Mouse (Mus musculus): ENCODE results near the gene Uimc1.

The Uimc1 gene

DNA sequence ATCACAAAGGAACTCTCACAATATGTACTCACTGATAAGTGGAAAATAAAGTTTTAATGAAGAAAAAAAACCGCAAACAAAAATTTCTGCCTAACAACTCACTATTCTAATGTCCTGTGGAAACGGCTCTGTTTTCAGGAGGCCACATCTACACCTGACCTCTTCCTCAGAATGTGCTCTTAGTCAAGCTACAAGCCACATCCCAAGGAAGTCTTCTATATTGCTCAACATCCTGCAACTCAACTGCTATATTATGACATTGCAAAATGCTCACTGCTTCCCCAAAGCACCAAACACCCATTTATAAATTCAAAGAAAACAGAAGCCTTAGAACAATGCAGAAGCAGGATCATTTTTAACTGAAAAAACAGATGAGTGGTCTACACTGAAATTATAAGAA is 60.1 kb downstream of the Uimc1 start:
- DNase-seq: no peak

DNA sequence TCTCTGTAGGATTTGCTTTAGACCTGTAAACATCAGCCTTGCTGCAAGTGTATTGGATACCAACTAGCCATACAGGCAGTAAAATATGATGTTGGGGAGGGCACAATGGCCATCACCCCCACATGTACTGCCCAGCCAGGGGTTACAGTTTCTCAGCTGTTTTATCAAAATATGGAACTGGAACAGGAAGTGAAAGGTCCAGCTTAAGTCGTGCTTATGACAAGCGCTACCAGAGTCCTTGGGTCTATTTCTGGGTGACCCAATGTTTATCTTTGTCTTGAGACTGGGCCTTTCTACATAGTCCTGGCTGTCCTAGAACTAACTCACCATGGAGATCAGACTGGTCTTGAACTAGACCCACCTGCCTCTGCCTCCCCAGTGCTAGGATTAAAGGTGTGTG is 75.9 kb downstream of the Uimc1 start:
- DNase-seq: no peak

- peak; percentile 17 for DNase-seq
Observed at GRCm38 (mm10) chr13:55022715-55023114, 77.4 kb downstream of the Uimc1 start.

- no peak for DNase-seq
Observed at GRCm38 (mm10) chr13:55022256-55022655, 77.8 kb downstream of the Uimc1 start.

DNA sequence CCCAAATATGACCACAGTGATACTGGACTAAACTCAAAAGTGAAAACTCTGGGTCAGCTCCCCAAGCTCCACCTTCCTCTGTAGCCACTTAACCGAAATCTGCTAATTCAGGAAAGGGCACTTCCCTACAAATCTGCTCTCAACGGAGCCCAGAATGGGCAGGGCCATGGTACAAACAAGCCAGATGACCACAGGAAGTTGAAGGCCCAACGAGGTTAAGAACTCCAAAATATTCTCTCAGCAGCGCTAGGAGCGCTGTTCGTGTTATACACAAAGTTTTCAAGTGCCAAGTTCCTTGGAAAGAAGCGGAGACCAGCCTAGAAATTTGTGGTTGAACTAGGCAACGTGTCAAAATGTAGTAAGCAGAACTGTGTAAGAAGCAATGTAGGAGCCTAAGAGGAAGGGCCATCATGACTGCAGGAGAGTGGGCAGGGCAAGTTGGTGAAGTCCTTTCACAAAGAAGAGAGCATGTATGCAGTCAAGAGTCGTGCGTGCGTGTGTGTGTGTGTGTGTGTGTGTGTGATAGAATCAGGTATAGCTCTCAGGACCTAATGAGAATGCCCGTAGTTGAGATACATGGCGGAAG is 78.8 kb downstream of the Uimc1 start, which contains the start of gene Hk3:
Gene Hk3 (minus strand): TSS at position 192 of the 586 bp plus-strand sequence.
- DNase-seq: no peak

DNA sequence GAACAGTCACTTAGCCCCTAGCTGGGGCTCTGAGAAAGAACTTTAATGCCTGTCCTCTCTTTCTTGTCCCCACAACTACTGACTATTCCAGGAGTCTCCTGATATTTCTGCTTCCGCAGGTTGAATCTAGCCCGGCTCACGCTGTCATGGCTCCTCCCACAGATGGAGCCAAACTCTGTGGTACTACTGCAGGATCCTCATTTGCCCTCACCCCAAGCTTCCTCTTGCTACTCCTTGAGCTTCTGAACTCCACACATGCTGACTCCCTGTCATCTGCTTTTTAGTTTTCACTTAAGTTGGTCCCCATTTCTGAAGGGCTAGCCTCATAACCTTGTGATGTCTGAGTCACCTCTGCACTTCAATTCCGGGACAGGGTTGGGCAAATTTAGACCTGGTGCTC is 80.0 kb downstream of the Uimc1 start:
- DNase-seq: no peak

GRCm38 (mm10) chr13:55019181-55019580 is 80.9 kb downstream of the Uimc1 start:
- DNase-seq: no peak

- no peak for DNase-seq
Observed at GRCm38 (mm10) chr13:55018700-55019099, 81.4 kb downstream of the Uimc1 start.

DNA sequence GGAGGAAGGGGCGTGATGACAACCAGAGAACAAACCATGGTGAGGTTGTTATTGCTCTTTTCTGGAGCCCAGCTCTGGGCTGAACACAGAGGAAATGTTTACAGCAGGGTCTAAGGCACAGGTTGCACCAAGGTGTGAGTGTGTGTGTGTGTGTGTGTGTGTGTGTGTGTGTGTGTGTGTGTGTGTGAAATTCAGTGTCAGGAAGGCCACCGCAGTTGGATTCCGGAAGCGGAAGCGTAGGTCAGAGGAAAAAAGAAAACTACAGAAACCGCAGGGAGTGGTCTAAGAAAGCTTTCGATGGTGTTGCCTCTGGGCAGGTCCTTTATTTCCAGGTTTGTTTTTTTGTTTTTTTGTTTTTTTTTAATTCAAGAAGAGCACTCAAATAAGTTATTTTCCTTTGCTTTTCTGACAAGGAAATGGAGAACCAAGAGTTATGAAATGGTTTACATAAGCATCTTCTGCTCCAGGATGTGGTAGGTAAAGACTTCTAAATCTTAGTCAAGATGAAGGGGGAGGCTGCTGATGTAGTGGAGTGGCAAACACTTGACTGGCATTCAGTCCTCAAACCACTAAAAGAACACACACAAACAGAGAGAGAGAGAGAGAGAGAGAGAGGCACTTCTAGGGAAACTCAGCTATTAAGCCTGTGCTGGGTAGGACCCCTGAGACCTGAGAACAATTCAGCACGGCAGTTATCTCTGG is 82.1 kb downstream of the Uimc1 start:
- no peak for DNase-seq

DNA sequence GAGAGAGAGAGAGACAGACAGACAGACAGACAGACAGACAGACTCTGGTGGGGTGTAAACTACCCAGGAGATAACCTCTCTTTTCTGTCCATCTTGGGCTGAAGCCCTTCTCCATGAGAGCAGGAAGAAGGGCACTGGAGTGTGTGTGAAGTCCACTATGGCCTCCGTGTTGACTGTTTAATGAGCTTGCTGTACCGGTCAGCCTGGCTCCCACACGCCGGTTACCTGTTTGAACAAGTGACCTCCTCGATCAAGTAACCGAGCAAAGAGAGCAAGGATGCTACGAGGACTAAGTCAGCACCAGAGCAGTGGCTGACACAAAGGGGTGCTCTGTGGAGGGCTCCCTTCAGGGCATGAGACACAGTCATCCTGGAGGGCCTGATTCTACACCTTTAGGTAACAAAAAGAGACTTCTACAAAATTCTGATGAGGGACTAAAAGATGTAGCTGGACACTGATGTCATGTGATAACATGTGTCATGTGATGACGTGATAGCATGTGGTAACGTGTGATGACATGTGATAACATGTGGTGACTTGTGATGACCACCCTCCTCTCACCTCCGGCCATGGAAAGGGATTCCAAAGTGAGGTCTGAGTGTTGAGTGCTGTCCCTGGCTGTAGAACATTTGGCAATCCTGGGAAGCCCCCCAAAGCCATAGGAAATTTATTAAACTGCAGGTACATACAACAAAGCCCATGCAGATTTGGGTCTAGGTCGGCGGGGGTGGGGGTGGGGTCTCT is 82.8 kb downstream of the Uimc1 start:
- no peak for DNase-seq

DNA sequence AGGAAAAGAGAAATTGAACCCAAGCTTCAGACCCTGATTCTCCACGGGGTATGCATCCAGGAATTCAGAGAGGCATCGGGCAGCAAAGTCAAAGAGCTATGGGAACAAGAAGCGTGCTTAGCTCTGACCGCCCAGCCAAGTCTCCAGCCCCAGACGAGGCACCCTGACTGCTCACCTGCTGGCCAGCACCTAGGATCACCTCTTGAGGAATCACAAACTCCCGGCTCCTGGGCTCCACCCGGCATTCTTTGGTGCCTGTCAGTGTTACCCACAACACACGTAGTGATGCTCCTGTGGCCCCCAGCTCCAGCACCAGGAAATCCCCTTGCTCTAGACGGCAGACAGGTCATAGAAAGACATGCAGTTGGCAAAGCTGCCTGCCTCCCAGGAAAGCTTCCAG is 85.6 kb downstream of the Uimc1 start:
- DNase-seq: no peak

DNA sequence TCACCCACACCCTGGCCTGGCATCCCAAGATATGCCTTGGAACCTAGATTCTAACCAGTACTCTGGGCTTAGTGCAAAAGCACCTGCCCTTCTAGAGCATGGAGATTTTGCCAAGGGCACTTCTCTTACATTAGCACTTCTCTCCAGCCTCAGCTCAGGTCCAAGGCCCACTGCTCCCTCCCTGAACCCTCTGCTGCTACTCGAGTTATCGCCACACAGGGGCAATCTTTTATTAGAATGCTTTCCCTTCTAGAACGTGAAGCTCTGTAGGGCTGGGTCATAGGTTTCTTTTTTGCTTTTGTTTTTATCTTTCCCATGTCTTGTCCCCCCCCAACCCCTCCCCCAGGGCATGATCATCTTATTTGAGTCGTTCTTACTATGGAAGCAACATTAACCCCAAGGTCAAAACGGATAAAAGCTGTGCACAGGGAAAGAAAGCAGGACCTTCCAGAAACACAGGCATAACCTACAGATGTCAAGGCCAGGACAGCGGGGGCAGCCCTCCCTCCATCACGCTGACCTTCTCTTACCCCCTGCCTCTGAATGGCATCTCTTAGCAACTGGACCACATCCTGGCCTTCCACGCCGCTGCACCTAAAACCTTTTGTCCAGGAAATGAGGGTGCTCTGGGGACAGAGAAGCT is 86.3 kb downstream of the Uimc1 start:
- no peak for DNase-seq

GRCm38 (mm10) chr13:55011981-55012478 is 88.1 kb downstream of the Uimc1 start:
- DNase-seq: no peak

DNA sequence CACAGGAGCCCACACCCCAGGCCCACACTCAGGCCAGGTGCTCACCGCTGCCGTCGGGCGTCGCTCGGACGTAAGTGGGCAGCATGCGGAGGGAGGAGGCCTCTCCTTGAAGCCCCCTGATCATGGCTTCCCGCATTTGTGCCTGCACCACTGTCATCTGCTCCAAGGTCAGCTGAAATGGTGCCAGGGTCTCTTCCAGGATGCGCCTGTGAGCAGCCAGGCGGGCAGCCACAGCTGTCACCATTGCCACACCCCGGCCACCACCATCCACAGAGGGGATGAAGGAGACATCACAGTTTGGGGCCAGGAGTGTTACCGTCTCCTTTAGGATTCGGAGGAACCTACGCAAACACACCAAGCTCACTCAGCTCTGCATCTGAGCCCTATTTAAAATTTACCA is 89.0 kb downstream of the Uimc1 start:
- no peak for DNase-seq

- no peak for DNase-seq
Observed at GRCm38 (mm10) chr13:55008589-55008988, 91.5 kb downstream of the Uimc1 start.

- no peak for DNase-seq
Observed at GRCm38 (mm10) chr13:55006415-55006742, 93.7 kb downstream of the Uimc1 start.

GRCm38 (mm10) chr13:55005691-55006414 is 94.2 kb downstream of the Uimc1 start:
- no peak for DNase-seq

GRCm38 (mm10) chr13:55004646-55005045 is 95.5 kb downstream of the Uimc1 start:
- no peak for DNase-seq

DNA sequence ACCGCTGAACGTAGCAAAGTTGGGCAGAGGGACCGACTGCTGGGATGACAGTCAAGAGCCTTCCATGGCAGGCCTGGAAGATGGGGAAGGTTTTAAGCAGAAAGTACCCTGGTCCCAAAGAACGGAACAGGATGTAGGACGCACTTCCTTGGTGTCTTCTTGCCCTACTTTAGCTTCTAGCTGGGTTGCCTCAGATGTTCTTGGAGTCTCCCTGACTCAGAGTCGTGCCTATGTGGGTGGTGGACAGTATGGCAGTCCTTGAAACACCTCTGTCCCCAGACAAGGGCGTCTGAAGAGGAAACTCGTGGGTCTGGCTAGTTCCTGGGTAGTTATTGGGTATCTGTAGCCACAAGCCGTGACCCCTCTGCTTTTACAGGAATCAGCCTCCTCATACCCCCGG is 98.0 kb downstream of the Uimc1 start:
- no peak for DNase-seq

- no peak for DNase-seq
Observed at GRCm38 (mm10) chr13:55000433-55000832, 99.7 kb downstream of the Uimc1 start.

- DNase-seq: no peak
Observed at GRCm38 (mm10) chr13:54997568-54997967, 102.5 kb downstream of the Uimc1 start.

DNA sequence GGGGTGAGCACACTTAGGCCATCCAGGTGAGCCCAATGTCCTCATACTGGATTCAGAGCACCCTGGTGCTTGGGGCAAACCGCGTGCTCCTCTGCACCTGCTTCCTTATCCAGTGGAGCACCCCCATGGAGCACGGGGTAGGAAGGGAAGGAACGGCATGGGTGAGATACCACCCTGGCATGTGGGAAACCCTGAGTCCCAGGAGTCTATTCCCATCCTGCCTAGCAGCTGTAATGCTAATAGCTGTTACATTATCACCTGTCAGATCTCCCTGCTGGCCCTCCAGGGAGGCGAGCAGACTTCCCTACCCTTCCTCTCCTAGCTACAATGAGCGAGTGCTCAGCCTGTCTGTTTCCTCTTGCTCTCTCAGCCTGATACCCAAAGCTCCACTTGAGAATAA is 104.9 kb downstream of the Uimc1 start:
- DNase-seq: no peak

DNA sequence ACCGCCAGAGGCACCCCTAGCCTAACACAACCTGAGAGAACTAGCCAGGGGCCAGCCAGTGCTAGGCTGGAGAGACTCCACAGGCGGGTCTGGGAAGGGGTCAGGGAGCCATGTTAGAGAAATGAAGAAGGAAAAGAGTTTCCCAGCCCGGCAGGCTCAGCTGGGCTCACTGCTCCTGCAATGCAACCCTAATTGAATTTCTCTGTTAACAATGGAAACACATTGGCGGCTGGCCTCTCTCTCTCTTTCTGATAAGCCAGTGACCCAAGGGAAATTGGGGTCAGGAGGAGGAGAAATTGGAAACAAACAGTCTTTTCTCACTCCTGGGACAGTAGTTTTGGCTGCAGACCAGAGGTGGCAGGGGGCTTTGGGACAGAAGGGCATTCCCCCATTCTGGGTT is 105.5 kb downstream of the Uimc1 start:
- no peak for DNase-seq
